Mouse (Mus musculus): ENCODE measurements at regions not wholly inside any gene's neighbourhood (a gene's known extent, or its start where the extent isn't known, plus 50 kb on each side); places are given as distances from the start of the nearest gene placed in this dataset.

DNA sequence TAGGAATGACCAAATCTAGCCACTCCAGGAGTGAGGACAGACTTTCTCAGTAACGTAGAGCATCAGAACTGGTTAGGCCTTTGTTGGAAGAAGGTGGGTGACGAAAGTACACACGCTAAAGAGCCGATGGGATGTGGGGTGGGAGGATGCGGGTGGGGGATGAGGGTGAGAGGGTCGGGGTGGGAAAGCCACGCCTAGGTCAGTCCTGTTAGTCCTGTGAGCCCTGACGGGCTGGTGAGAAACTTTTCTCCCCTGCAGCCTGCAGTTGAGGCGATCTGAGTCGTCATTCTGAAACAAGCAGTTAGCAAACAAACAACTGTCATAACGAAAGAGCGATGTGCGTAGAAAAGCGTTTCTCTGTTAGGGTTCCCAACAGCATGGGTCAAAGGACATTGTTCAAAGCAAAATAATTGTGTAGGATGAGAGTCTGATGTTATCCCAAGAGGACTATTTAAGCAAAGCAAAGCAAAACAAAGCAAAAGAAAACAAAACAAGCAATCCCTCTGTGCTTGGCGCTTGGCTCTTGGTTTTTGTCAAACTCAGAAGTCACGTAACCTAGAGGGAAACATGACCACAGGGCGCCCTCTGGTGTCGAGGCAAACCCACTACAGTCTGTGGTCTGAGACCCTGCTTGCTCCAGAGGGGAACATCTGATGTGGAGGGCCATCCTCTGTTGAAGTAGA is 240.2 kb upstream of the Cxcr4 start:
- DNase-seq: peak; percentile 56 to 77
- intact Hi-C loops (cut with DNase I): loop anchor here (5.0 to 10.0 kb wide), 2 partner anchors 240 to 548 kb away; partner anchors contain the start of gene Cxcr4

DNA sequence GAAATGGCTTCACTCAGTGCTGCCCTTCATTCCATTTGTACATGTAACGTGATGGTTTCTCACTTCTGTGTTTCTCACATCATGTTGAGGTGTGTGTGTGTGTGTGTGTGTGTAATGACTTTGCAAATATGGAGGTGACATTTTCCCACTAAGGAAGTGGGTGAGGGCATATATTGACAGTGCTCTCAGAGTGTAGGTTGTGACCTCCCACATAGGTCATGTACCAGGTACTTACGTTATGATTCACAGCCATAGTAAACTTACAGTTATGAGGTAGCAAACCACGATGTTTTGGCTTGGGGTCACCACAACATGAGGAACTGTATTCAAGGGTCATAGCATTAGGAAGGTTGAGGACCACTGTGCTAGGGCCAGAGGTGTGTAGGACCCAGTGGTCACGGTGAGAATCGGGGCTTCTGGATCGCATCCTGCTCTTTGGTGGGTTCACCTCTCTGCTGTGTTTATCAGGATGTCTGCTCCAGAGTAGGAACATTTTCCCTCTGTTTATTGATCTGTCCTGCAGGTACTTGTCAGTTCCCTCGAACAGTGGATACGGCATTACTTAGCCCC is 238.7 kb upstream of the Cxcr4 start:
- intact Hi-C loops (cut with DNase I): loop anchor here (5.0 to 10.0 kb wide), 2 partner anchors 238 to 546 kb away; partner anchors contain the start of gene Cxcr4
- DNase-seq: no peak

DNA sequence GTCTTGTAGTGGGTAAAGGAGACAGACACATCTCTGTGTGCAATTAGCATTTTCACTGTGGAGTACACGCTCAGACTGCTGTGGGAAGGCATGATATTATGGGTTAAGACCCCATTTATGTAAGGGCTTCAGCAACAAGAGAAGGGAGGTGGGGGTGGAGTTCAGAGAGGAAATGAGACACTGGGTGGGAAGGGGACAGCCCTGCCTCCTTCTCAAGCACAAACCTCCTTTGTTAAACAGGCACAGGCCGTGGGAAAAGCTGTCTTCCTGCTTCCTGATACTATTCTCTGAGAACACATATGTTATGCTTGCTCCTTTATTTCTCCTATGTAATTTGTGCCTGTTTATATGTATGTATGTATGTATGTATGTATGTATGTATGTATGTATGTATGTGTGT is 237.4 kb upstream of the Cxcr4 start:
- no peak for DNase-seq
- intact Hi-C loops (cut with DNase I): loop anchor here (10.0 kb wide), 2 partner anchors 1005 to 1335 kb away; no protein-coding TSS in a partner anchor

DNA sequence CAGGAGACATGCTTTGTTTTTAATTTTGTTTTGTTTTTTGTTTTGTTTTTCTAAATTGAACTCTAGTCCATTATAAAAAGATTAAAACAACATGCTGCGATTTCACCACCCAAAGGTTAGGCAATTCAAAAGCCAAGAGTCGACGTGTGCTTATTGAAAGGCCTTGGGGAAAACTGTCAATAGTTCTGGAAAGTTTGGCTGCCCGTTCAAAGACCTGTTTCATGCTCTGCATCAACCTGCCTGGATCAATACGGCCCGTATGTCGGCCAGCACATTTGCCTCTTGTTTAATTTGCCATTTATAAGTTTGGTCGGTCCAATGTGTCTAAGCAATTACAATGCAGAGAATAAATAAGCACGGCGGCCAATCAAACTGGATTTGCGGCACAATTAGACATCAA is 234.3 kb upstream of the Cxcr4 start:
- no peak for DNase-seq
- intact Hi-C loops (cut with DNase I): loop anchor here (10.0 kb wide), 2 partner anchors 1002 to 1332 kb away; no protein-coding TSS in a partner anchor

DNA sequence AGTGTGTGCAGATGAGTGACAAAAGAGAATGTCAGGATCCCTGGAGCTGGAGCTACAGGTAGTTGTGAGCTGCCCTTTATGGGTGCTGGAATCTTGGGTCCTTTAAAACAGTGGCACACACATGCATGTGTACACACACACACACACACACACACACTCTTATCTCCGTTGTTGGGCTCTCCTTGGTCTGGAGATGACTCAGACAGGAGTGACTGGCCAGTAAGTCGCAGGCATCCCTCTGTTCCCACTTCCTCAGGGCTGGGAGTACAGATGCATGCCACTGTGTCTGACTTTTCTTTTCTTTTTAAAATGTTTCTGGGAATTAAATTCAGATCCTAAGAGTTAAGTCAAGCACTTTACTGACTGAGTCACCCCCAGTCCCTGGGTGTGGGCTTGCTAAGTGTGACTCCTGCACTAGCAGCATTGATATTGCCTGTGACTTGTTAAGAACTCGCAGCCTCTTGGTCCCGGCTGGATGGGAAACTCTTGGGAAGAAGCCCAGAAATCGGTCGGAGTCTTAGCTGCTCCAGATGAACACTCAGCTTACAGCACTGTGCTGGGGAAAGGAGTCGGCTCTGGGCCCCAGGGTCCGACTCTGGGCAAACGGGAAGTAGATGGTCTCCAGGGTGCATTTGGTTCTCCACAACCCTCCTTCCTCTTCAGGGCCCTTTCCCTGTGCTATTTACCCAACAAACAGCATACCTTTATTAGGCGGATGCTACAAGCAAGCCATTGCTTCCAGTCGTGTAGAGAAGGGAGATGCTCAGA is 233.0 kb upstream of the Cxcr4 start:
- intact Hi-C loops (cut with DNase I): loop anchor here (2.0 to 10.0 kb wide), 3 partner anchors 456 to 1330 kb away; no protein-coding TSS in a partner anchor

DNA sequence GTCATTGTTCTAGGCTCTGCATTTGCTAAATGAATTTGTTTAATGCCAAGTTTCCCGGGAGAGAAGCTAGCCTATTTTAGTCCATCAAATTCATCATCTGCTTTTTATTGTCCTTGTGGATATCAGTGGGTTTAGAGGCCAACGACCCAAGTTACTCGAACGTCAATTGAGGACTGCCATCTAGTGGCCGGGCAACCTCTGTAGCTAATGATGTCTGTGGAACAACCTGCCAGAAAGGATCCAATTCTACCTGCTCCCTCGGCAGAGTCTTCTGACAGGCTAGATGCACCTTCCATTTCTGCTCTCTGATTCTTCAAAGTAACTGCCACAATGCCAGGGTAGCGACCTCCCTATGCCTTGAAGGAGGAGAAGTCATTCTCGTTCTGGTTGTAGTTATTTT is 232.1 kb upstream of the Cxcr4 start:
- DNase-seq: peak; percentile 58 to 68
- intact Hi-C loops (cut with DNase I): loop anchor here (2.0 to 10.0 kb wide), 3 partner anchors 455 to 1329 kb away; no protein-coding TSS in a partner anchor

More for the DNA sequence above, 233.0 kb upstream of the Cxcr4 start:
- DNase-seq: no peak

DNA sequence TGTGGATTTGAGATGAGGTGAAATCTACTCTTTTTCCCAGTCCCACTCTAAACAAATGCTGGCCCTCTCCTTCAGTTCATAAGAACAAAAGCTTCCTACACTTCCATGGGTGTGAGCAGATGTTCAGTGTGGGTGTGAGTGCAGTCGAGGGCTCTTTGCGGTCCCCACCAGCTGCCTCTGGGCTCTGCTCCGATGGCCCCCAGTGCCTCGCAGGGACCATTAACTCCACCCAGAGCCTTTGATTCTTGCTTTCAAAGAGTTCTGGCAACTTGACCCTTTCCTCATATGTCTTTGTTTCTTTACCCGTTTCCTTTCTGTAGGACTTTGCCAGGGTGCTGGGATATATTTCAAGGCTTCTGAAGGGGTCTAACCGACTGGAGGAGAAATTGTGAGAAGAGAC is 229.9 kb upstream of the Cxcr4 start:
- intact Hi-C loops (cut with DNase I): loop anchor here (2.0 to 10.0 kb wide), 3 partner anchors 447 to 1327 kb away; no protein-coding TSS in a partner anchor
- no peak for DNase-seq

DNA sequence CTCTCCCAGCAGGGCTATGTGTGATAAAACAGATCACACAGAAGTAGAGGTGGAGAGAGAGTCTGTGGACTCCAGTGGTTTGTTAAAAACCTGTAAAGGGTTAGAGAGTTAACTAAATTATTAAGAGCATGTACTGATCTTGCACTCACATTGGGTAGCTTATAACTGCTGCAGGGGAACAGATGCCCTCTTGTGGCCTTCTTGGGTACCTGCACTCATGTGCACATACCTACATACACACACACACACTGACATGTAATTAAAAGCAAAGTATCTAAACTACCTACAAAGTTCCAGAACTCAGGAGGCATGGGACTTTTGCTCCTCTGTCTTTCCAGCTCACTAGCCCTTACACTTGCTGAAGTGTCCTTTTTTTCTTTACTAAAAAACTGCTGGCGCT is 228.4 kb upstream of the Cxcr4 start:
- DNase-seq: no peak
- intact Hi-C loops (cut with DNase I): loop anchor here (10.0 kb wide), 2 partner anchors 996 to 1326 kb away; no protein-coding TSS in a partner anchor

DNA sequence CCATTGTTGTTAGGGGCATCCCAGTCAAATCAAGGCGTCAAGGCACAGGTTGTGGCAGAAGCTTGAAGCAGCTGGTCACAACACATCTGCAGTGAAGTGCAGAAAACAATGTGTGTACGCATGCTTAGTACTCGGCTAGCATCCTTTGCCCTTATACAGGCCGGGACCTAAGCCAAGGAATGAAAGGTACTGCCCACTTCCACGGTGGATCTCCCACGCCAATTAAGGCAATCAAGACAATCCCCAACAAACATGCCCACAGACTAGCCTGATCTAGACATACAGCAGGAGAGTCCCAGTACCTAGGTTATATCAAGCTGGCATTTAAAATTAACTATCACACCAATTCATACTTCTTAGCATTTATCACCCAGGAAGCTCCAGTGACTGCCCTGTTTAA is 227.5 kb upstream of the Cxcr4 start:
- no peak for DNase-seq
- intact Hi-C loops (cut with DNase I): loop anchor here (10.0 kb wide), 2 partner anchors 995 to 1325 kb away; no protein-coding TSS in a partner anchor

DNA sequence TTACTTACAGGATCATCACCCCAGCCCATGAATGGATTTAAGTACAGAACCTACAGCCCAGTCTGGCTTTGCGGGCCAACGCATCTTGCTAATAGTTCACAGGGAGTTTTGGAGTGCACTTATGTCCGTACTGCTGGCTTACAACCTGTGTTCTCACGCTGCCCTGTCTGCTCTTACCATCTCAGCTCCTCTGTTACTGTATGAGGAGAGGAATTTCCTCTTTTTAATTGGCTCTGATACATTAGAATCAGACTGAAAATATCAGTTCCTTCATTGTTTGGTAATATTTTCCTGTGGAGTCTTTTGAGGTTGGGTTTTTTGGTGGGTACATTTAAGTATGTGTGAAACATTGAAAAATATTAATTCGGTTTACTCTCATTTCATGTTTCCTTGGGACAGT is 221.3 kb upstream of the Cxcr4 start:
- intact Hi-C loops (cut with DNase I): no loop called here
- no peak for DNase-seq

DNA sequence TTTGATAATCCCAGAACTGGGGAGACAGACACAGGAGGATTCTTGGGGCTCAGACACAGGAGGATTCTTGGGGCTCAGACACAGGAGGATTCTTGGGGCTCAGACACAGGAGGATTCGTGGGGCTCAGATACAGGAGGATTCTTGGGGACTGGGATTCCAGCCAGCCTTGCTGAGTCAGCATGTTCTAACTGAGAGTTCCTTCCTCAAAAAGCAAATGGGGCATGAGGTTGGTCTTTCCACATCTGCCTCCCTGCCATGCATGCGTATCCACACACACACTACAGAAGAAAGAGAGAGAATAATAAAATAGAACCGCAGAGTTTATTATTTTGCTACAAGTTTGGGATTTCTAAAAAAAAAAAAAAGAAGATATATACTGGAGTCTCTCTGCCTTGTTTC is 218.8 kb upstream of the Cxcr4 start:
- intact Hi-C loops (cut with DNase I): no loop called here
- DNase-seq: no peak

DNA sequence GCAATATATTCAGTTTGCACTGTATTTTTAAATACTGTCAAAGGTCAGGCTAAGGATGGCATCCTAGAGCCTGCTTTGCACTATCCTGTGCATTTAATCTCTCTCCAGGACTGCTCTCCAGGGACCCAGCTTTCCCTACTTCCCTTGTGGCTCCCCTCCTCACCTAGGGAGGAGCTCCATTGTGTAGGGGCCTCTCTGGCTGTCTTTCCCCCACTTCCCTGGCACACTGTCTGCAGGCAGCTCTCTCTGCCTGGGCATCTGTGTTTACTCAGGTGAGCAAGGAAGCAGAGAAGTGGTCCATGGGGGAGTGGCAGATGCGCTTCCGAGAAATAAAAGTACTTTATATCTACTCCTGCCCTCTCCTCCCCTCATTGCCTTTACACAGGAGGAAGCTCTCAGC is 218.0 kb upstream of the Cxcr4 start:
- intact Hi-C loops (cut with DNase I): no loop called here
- DNase-seq: no peak

DNA sequence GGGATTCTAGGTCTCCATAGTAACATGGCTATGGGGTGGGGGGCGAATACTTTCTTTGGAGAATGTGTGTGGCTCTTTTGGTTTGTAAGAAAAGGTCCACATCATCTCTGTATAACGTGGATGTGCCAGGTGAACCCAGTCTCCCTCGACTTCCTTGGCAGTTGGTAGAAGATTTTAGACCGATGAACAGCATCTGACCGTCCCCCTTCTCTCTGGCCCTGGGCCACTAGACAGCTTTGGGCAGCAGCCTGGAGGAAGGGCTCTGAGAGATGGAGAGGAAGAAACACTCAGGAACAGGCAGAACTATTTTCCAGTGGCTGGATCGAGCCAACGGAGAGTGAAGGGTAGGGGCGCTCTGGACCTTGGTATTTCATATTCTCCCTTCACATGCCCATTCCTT is 217.5 kb upstream of the Cxcr4 start:
- no peak for DNase-seq
- intact Hi-C loops (cut with DNase I): no loop called here

DNA sequence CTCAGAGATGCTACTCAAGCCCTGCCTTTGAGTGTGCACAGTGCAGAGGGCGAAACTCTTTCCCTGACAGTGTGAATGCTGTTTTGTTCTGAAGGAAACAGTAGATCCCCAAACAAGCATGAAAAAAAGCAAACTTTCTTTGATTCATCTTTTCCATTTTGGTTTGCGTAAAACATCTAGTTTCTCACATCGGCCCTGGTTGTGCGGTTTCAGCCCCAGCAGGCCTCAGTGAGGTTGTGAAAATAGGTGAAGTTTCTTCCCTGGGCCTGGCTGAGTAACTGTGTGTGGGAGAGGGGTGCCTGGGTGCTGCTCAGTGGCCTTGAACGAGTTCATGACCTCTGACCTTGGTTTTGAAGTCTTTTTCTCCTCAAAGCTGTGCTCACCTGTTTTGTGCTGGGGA is 216.5 kb upstream of the Cxcr4 start:
- intact Hi-C loops (cut with DNase I): no loop called here
- DNase-seq: no peak

DNA sequence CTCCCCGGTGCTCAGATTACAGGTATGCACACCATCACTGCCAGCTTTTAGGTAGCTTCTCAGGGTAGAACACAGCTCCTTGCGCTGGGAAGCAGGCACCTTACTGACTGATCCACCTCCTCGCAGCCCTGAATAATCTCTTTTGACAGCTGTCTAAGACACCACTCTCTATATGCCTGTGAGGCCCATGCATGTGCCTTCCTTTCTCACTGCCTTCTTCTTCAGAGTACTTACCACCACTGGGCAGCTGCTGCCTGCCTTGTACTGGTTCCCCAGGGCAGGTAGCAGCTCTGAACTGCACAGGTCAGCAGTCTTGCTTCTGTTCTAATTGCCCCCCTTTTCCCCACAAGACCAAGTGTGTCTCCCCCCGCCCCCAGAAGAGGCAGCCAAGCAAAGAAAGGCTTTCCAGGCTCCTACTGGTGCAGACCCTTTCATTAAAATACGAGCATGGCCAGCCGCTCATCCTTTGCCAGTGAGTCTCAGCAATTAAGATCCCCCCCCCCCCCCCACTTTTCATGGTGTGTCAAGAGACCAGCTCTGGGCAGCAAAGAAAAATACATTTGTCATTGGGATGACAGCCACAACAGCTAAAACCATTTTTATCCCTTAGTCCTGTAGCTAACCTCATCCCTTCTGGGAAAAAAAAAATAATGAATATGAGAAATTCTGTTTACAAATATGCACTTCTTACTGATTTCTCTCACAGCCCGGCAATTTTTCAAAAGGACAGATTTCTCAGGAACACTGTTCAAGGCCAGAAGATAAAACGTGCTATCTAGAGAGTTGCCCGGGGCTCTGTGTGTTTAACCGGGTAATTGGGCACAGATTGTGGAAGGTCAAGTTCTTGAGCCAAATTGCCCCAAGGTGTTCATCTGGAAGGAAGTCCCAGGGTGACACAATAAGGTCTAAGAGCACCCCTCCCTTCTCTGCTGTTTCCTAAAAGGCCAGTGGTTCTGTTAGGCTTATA is 213.9 kb upstream of the Cxcr4 start:
- no peak for DNase-seq

DNA sequence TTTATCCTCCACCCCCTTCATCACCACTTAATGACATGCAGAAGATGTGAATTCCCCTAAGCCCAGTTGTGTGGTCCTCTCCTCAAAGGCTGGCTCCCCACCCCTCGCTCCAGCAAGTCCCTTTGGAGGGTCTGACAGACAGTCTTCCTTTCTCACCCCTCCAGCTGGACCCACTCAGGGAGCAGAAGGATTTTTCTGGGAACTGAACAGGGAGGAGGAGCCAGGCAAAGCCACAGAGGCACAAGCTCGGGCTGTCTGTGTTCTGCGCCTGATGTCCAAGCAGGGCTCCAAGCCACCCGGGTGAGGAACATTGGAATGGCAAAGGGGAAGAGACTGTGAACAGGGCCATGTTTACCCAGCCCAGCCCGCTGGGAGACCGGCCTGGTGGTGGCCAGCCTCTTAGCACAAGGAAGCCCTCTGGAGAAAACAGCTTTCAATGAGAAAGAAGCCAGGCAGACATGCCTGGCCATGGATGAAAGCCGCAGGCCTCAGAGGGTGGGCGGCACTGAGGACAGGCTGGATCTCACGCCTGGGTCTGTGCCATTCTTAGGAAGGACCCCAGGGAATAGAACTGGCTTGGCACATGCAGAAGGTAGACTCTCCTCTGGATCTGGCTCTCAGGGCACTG is 211.5 kb upstream of the Cxcr4 start:
- DNase-seq: no peak
- intact Hi-C loops (cut with DNase I): no loop called here

More for the DNA sequence above, 213.9 kb upstream of the Cxcr4 start:
- intact Hi-C loops (cut with DNase I): no loop called here

DNA sequence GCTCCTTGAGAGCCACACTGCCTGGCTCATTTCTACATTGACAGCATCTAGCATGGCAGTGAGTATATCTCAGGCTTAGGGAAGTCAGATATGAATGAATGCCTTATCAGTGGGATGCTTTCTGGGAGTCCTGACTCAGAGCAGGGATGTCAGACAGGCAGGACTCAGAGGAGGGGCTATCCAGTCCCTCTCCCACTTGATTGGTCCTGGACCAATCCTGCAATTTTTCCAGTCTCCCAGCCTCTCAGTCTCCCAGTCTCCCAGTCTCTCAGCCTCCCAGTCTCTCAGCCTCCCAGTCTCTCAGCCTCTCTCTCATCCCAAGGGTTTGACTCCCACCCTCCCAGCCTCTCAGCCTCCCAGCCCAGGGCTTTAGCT is 211.0 kb upstream of the Cxcr4 start:
- no peak for DNase-seq

DNA sequence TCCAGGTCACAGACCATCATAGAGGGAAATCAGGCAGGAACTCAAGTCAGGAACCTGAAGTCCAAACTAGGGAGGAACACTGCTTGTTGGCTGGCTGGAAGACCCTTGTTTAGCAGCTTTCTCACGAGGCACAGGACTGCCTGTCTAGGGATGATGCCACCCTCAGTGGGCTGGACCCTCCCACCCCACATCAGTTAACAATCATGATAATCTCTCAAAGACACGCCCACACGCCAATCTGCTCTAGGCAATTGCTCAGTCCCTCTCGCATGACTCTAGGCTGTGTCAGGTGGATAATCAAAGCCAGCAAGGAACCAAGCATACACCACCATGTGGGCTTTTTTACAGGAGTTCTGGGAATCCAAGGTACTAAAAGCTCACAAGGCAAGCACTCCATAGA is 206.6 kb upstream of the Cxcr4 start:
- intact Hi-C loops (cut with DNase I): loop anchor here (10.0 kb wide), 1 partner anchor 194 kb away; no protein-coding TSS in a partner anchor

More for the DNA sequence above, 211.0 kb upstream of the Cxcr4 start:
- intact Hi-C loops (cut with DNase I): no loop called here

DNA sequence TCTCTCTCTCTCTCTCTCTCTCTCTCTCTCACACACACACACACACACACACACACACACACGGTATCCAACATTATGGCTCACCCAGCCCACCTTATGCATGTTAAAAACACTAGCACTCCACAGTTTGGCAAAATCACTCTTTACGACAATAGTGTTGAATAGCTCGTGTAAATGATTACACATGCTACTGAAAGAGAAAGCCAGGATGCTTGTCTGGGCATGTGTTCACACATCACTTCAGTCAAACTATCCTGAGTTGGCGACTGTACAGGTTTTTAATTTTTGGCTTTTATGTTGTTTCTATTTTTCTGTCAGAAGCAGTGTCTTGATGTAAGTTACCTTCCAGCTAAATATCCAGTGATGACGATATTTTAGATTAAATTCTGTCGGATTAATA is 203.6 kb upstream of the Cxcr4 start:
- no peak for DNase-seq
- intact Hi-C loops (cut with DNase I): loop anchor here (10.0 kb wide), 1 partner anchor 191 kb away; no protein-coding TSS in a partner anchor

More for the DNA sequence above, 206.6 kb upstream of the Cxcr4 start:
- DNase-seq: no peak

Data from gastrocnemius, postnatal 36 days (tissue).